Mouse (Mus musculus): ENCODE measurements at regions not wholly inside any gene's neighbourhood (a gene's known extent, or its start where the extent isn't known, plus 50 kb on each side); places are given as distances from the start of the nearest gene placed in this dataset.

DNA sequence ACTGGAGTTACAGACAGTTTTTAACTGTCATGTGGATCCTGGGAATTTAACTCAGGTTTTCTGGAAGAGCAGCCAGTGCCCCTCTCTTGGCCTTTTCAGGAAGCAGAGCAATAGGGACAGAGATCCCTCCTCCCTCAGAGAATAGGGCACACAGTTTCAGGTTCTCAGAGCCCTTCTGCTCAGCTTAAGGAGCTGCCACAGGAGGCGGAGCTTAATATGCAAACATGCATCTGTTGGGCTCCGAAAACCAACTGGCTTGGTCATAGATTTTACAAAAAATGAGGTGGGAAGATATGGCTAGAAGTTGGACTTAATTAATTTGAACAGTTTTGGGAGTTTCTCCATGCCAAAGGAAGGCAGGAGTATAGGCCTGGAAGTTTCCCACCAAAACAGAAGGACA is 61.9 kb upstream of the Znrf2 start:
- no peak for DNase-seq

DNA sequence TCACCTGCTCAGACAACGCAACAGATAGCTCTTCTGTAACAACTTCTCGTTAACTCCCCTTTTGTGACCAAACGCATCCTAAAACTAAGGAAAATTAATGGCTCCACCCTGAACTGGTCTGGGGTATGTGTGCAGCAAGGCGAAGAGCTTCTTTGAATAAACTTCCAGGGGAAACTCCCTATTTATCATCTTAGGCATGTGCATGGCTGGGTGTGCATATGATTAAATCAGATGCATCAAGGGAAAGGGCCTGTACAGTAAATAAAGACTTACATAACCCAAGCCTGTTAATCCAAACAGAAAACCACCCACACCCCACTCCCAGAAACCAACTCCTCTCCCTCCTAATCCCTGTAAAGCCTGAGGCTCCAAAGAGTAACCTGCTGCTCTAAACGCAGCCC is 59.2 kb upstream of the Znrf2 start:
- no peak for DNase-seq

GRCm38 (mm10) chr6:54758112-54758511 is 58.6 kb upstream of the Znrf2 start:
- DNase-seq = peak; percentile 44

DNA sequence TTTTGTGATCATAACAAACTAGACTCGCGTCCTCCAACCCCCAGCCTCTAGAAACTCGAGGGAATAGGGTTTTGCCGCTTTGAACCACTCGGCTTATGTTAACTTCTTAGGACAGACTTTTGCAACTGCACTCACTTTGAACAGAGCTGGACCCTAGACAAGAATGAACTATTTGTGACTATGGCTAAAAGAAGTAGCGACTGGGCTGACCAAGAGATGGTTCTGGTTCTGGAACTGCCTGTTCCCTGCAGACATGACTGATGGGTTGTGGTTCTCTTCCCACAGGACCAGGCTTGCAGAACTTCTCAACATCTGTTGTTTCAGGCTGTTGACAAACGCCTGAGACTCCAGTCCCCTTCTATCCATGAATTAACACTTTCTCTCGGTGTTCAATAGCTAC is 57.5 kb upstream of the Znrf2 start:
- no peak for DNase-seq

DNA sequence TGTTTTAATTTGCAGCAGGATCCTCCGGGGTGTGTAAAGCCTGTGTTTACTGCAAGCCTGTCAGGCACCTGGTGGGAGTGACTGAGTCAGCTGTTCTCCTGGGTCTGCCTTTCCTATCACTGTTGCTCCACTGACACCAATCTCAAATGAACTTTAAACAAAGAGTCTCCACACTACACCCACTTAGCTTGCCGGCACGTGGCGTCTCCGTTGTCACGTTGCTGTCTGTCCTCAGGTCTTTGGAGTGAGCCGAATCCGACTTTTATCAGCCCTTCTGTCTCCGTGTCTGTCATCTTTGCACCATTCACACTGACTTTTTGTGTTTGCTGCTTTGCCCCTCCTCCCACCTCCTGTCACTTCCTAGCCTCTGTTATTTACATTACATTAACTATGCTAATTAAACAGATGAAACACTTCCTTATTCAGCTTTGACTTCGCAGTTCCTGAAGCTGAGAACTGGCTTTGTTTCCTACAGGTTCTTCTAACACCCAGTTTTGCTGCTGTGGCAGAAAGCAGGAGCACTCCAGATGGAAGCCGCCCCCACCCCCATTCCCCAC is 56.7 kb upstream of the Znrf2 start:
- no peak for DNase-seq

GRCm38 (mm10) chr6:54760541-54760940 is 56.2 kb upstream of the Znrf2 start:
- no peak for DNase-seq

- DNase-seq = no peak
Measured at GRCm38 (mm10) chr6:54762021-54762420, 54.7 kb upstream of the Znrf2 start.

GRCm38 (mm10) chr6:54762499-54762898 is 54.2 kb upstream of the Znrf2 start:
- no peak for DNase-seq

DNA sequence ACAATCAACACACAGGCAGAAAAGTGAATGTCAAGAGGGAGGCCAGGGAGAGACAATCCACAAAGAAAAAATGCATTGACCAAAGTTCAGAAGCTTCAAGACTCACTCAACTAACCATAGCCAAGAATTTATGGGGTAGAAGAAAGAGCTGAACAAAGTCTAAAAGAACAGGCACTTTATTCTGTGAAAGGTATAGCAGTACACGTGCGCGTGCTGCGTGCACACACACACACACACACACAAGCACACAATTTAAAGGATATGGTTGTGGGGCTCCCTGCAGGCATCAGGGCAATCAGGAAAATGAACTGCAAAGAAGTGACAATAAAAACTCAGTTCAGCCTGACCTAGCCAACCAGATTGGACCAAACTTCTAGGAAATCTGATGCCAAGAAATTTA is 53.0 kb upstream of the Znrf2 start:
- no peak for DNase-seq

- DNase-seq = no peak
Measured at GRCm38 (mm10) chr6:54765715-54766114, 51.0 kb upstream of the Znrf2 start.

- no peak for DNase-seq
Measured at GRCm38 (mm10) chr6:54766485-54767112, 50.1 kb upstream of the Znrf2 start.
